Mouse (Mus musculus) stomach, embryonic 16.5 days (tissue): ENCODE measurements at regions not wholly inside any gene's neighbourhood (a gene's known extent, or its start where the extent isn't known, plus 50 kb on each side); places are given as distances from the start of the nearest gene placed in this dataset.

Experiments used
- ATAC-seq: fragments of 200-750 bp; cut with Nextera tagmentation; 2 replicates; pipeline ENCODE4 v1.8.0; 2017; ENCODE audit warnings: moderate number of reproducible peaks, moderate TSS enrichment; ENCODE audit not compliant: insufficient read depth, low FRiP score
- H3K27ac ChIP-seq: fragments of 300-500 bp; sonication (generic); 2 replicates; pipeline ENCODE4 v1.5.1; 2014; ENCODE audit warnings: low read length
- H3K27me3 ChIP-seq: fragments of 300-500 bp; sonication (generic); 2 replicates; pipeline ENCODE4 v1.6.1; 2014; ENCODE audit warnings: low read length, control low read depth, mixed read lengths; ENCODE audit not compliant: control insufficient read depth, insufficient read depth
- H3K36me3 ChIP-seq: fragments of 300-500 bp; sonication (generic); 2 replicates; pipeline ENCODE4 v1.6.1; 2014; ENCODE audit warnings: low read length; ENCODE audit not compliant: control insufficient read depth, insufficient read depth
- H3K4me1 ChIP-seq: fragments of 300-500 bp; sonication (generic); 2 replicates; pipeline ENCODE4 v1.6.1; 2014; ENCODE audit warnings: low read length, control low read depth, mixed read lengths; ENCODE audit not compliant: control insufficient read depth, insufficient read depth
- H3K4me2 ChIP-seq: fragments of 300-500 bp; sonication (generic); 2 replicates; pipeline ENCODE4 v1.6.1; 2014; ENCODE audit warnings: low read depth, low read length, mixed read lengths
- H3K4me3 ChIP-seq: fragments of 300-500 bp; sonication (generic); replicated peaks from 2 replicates; pipeline ENCODE4 v1.5.1; 2014; ENCODE audit warnings: mild to moderate bottlenecking, low read length
- H3K9ac ChIP-seq: fragments of 300-500 bp; sonication (generic); 2 replicates; pipeline ENCODE4 v1.6.1; 2014; ENCODE audit warnings: low read length
- H3K9me3 ChIP-seq: fragments of 300-500 bp; sonication (generic); replicated peaks from 2 replicates; pipeline ENCODE4 v1.6.1; 2016; ENCODE audit warnings: low read length, control low read depth; ENCODE audit not compliant: control insufficient read depth
- WGBS: fragments of 180-500 bp; shearing (Covaris S2); extraction: QIAGEN DNeasy Blood & Tissue Kit; methylation state at CpG from one replicate; pipeline ENCODE4 v1.1.7; 2014; 5-methylcytosine and 5-hydroxymethylcytosine counted together

DNA sequence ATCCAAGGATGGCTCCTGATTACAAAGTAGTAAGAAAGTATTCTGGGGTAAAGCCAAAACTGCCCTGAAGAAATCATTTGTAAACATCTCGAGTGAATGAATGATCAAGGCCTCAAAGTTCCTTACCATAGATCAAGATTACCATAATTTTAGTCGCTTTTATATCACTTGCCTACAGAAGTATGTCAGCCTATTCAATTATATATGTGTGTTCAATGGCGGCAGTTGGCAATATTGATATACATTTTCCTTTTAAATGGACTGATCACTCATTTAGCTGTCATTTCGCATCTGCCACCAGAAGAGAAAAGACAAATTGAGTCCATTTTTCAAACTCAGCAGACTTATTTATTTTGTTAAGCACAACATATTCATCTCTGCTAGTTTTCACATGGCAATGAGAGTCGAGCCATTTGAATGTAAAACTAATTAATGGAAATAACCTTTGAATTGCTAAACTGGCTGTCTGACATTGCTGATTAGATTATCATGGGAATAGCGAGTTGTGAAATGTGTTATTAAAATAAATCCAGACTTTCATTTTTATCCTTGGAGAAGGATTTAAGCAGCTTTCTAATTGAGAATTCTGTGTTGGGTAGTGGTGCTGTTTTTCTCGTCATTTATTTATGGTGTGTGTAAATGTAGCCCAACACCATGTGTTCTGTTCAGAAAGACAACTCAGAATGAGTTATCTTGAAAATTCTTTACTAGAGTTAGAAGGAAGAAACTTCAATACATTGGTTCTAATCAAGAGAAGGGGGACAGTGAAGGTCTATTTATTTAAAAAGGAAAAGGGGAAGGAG, 350.6 kb upstream of the Clec14a start:
- Histone ChIP-seq H3K27ac (no peak overlapping the region), H3K4me1 (no peaks in the 10 kb centered on the region), H3K27me3 (no peaks in the 10 kb centered on the region), H3K4me2 (no peak overlapping the region), H3K9me3 (no peaks in the 10 kb centered on the region), H3K4me3 (no peak overlapping the region), H3K36me3 (no peaks in the 10 kb centered on the region), H3K9ac (no peak overlapping the region)
- 76% methylated on average over 7 of the region's 7 CpGs for WGBS
- no peak for ATAC-seq

DNA sequence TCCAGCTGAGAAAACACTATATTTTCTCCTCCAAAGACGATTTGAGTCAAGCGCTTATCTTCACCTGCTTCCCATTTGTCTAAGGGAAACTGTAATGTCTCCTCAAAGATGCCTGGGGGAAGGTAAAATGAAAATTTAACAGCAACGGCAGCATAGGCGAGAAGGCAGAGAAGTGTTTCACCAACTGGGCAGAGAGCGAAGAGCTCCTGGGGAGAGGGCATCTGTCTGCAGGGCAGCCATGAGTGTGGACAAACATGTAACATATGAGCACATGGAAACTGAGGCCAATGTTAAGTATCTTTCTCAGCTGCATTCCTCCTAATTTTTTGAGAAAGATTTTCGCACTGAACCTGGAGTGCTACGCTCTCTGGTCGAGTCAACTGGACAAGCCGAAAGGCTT, 325.7 kb upstream of the Clec14a start:
- no peak for ATAC-seq
- Histone ChIP-seq H3K27ac (no peak overlapping the region), H3K9ac (no peak overlapping the region), H3K4me3 (no peak overlapping the region), H3K4me2 (no peak overlapping the region), H3K36me3 (no peaks in the 10 kb centered on the region), H3K9me3 (no peaks in the 10 kb centered on the region), H3K27me3 (no peaks in the 10 kb centered on the region), H3K4me1 (no peaks in the 10 kb centered on the region)
- 87% methylated on average over 9 of the region's 9 CpGs for WGBS

DNA sequence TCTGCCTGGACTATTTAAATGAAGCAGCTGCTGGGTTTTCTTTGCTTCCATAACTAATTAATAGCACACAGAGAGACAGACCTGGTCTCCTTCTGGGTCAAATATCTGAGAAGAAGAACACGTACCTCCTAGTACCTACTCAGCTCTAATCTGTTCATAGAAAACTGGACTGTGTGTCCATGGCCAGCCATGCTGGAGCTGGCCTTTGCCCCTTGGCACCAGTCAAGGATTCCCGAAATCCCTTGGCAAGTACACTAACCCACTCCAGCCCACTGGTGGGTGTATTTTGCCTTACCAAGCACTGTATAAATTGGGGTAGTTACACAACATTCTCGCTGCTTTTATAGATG, 322.4 kb upstream of the Clec14a start:
- Histone ChIP-seq H3K4me3 (no peak overlapping the region), H3K4me1 (no peaks in the 10 kb centered on the region), H3K27ac (no peak overlapping the region), H3K9me3 (no peaks in the 10 kb centered on the region), H3K4me2 (no peak overlapping the region), H3K9ac (no peak overlapping the region), H3K27me3 (no peaks in the 10 kb centered on the region), H3K36me3 (no peaks in the 10 kb centered on the region)
- ATAC-seq = no peak
- 77% methylated on average over 3 of the region's 3 CpGs for WGBS

DNA sequence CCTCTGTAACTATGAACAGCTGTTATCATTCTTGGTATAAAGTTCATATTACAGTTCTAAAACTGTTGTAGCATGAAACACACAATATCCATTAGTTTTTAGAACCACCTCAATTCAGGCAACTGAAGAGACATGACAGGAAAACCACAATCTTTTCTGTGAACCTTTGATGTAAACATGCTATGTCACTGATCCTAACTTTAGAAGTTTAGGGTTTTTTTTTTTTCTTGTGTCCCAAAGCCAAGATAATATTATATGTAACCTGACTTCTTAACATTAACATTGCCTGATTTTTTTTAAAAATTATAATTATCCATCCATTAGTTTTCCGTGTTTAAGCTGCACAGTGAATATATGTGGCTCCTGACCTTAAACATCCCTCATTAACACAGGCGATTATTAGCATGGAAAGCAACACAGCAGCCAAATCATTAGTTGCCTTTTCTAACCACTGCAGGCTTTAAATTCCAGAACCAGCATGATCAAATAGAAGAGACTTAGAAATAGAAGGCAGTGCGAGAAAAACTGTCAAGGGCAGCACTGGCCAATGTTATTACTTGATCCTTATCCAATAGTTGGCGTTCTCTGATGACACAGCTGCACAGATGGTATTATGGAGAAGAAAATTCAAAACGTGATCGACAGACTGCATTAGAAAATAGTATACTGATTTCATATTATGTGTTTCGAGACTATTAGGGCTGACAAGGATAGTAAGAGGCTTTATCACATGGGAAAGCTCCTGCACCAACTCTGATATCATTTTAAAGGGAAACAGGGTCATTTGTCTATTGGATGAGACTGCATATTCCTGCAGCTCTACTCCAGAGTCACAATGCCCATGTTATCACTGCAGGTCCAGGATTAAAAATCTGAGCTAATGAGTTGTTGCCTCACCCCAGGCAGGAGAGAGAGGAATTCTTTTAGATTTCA, 321.7 kb upstream of the Clec14a start:
- no peak overlapping the region for H3K27ac ChIP-seq
- WGBS = 59% methylated on average over 7 of the region's 7 CpGs
- H3K9me3 ChIP-seq = no peaks in the 10 kb centered on the region
- H3K9ac ChIP-seq = no peak overlapping the region
- H3K27me3 ChIP-seq = no peaks in the 10 kb centered on the region
- no peak for ATAC-seq
- no peak overlapping the region for H3K4me3 ChIP-seq
- no peaks in the 10 kb centered on the region for H3K36me3 ChIP-seq
- H3K4me2 ChIP-seq = no peak overlapping the region
- H3K4me1 ChIP-seq = no peaks in the 10 kb centered on the region

DNA sequence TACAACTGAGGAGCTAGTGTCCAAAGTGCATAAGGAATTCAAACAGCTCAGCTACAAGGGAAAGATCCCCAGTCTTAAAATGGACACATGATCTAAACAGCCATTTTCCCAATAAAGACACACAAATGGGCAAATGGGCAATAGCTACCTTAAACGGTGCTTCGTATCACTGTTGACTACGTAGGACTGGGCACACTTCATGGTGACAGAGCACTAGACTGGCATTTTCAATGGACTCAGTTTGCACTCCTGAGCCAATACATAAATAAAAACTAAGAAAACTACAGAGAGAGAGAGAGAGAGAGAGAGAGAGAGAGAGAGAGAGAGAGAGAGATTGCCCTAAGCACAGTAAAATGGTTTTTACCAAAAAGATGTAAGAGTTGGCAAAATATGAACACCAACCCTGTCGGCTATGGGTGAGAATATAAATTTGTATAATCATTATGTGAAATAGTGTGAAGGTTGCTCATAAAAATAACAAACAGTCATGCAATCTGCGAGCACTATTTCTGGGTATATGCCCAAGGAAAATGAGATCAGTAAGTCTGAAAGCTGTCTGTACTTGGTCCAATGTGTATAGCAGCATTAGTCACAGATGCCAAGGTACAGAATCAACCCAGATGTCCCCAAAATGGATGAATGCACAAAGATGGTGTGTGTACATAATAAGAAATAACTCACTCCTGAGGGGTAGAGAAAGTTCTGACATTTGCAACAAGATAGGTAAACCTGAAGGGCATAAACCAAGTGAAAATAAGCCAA, 312.9 kb upstream of the Clec14a start:
- H3K9ac ChIP-seq = no peak overlapping the region
- no peak for ATAC-seq
- no peaks in the 10 kb centered on the region for H3K27me3 ChIP-seq
- 86% methylated on average over 5 of the region's 5 CpGs for WGBS
- H3K27ac ChIP-seq = no peak overlapping the region
- no peak overlapping the region for H3K4me3 ChIP-seq
- H3K4me2 ChIP-seq = no peak overlapping the region
- H3K4me1 ChIP-seq = no peaks in the 10 kb centered on the region
- no peaks in the 10 kb centered on the region for H3K36me3 ChIP-seq
- no peaks in the 10 kb centered on the region for H3K9me3 ChIP-seq

DNA sequence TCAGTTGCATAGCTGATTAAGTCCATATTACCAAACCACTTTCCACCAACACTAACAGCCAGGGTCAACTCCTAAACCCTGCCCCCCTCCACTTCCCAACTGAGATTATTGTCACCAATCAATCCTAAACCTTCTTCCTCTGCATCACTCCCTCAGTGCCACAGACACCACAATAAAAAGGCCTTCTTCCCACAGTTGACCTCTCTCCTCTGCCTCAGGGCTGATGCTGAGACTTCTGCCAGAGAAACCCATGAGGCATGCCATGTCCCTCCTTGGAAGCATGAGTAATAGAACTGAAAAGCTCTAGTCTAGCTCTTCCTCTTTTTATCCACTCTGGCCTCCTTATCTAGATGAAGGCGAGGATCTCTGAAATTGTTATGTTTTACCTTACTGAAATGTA, 300.0 kb upstream of the Clec14a start:
- H3K4me1 ChIP-seq = no peaks in the 10 kb centered on the region
- no peaks in the 10 kb centered on the region for H3K27me3 ChIP-seq
- no peak overlapping the region for H3K4me3 ChIP-seq
- no peaks in the 10 kb centered on the region for H3K9me3 ChIP-seq
- H3K36me3 ChIP-seq = no peaks in the 10 kb centered on the region
- no peak overlapping the region for H3K9ac ChIP-seq
- no peak overlapping the region for H3K27ac ChIP-seq
- ATAC-seq = no peak
- H3K4me2 ChIP-seq = no peak overlapping the region
- WGBS = 73% methylated on average over 1 of the region's 1 CpGs

DNA sequence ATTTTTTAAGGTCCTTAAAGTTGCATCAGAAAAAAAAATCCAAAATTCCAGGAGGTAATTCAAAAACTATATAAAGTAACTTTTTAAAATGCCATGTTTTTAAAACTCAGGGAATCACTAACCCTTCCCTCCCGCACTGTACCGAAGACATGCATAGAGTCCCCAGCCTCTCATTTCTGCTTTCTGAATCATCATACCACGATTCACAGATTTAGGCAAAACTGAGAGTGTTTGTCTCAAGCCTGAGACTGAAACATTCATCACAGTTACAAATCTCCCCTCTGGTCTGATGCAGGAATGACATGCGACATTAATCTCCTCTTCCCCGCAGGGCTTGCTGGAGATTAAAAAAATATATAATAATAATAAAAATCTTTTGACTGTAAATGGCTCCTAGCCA, 291.8 kb upstream of the Clec14a start:
- WGBS = 84% methylated on average over 5 of the region's 5 CpGs

DNA sequence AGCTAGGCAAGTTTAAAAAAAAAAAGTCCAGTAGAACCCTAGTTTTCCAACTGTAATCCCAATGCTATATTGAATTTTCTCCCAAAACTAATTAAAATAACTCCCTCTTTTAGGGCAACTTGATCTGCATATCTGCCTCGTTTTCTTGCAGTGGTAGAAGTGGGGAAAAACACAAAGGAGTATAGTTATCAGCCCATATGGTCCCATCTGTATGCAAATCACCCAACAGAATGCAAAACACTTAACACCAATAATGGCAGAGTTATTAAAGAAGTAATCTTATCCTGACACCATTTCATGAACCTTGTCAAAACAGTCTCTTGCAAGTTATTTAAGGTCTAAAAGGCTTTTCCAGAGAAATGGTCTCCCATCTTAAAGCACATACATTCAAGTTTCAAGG, 290.7 kb upstream of the Clec14a start:
- no peak for ATAC-seq
- H3K4me2 ChIP-seq = no peak overlapping the region
- no peak overlapping the region for H3K9ac ChIP-seq
- no peaks in the 10 kb centered on the region for H3K27me3 ChIP-seq
- 56% methylated on average over 1 of the region's 1 CpGs for WGBS
- H3K9me3 ChIP-seq = no peaks in the 10 kb centered on the region
- no peaks in the 10 kb centered on the region for H3K36me3 ChIP-seq
- H3K4me1 ChIP-seq = no peaks in the 10 kb centered on the region; the same call in 1 of the 2 replicates
- no peak overlapping the region for H3K27ac ChIP-seq
- no peak overlapping the region for H3K4me3 ChIP-seq

More for the DNA sequence above, 291.8 kb upstream of the Clec14a start:
- H3K4me3 ChIP-seq = no peak overlapping the region
- H3K27ac ChIP-seq = no peak overlapping the region
- no peak for ATAC-seq
- no peaks in the 10 kb centered on the region; the same call in 1 of the 2 replicates for H3K4me1 ChIP-seq
- no peak overlapping the region for H3K4me2 ChIP-seq
- H3K9ac ChIP-seq = no peak overlapping the region
- H3K36me3 ChIP-seq = no peaks in the 10 kb centered on the region
- H3K9me3 ChIP-seq = no peaks in the 10 kb centered on the region
- no peaks in the 10 kb centered on the region for H3K27me3 ChIP-seq

DNA sequence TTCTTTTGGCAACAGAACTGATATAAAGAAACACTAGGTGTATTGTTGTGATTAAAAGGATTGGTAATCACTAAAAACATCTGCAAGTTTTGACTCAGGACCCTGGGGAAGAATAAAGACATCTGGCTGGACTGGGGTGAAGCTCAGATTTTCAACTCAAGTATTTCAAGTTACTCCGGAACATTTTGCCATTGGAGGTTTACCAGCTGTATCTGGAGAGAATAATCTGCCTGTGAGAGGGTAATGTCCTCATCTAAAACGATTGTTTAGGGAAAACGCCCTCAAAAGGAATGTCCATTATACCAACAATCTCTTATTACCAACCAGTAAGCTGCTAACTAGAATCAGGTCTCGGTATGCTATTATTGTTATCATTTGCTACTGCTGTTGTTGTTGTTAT, 288.2 kb upstream of the Clec14a start:
- Histone ChIP-seq H3K9me3 (no peaks in the 10 kb centered on the region), H3K4me2 (no peak overlapping the region), H3K4me3 (no peak overlapping the region), H3K27me3 (no peaks in the 10 kb centered on the region), H3K27ac (no peak overlapping the region), H3K36me3 (no peaks in the 10 kb centered on the region), H3K4me1 (no peaks in the 10 kb centered on the region; the same call in 1 of the 2 replicates), H3K9ac (no peak overlapping the region)
- WGBS = 51% methylated on average over 4 of the region's 4 CpGs
- ATAC-seq = no peak
